Mouse (Mus musculus): ENCODE results near the gene Kcnh6. TPM values are rescaled to one million over a fixed set of nuclear protein-coding genes. Genes with fewer than 3 reads are reported as not detected.
A peak's percentile ranks its signal among the peaks of the same experiment; 100 is the strongest.

Kcnh6 gene
- polyA plus RNA-seq, 1 experiment from 2014 or later = 0.80 TPM

DNA sequence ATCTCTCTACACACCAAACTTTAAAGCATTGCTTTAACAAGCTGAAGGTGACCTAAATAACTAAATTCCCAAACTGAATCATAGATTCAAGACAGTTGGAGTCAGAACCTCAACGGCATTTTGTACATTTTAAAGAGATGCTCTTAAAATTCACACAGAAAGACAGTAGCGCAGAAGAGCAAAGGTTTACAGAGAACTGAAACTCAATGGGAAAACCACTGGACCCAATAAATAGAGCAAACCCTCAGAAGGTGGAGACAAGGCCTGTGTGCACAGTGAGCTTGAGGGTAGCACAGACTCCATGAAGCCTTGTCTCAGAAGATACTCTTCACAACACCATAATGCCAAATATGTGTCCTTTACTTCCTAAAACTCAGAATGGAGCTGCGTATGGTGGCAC is 37.9 kb downstream of the Kcnh6 start:
- Histone ChIP-seq H3K36me3 (peaks cover 23% of the 10 kb centered on the region), H3K4me1 (no peaks in the 10 kb centered on the region), H3K9me3 (no peaks in the 10 kb centered on the region), H3K27ac (no peak overlapping the region), H3K4me2 (no peak overlapping the region), H3K27me3 (replicated peaks) (no peaks in the 10 kb centered on the region), H3K4me3 (replicated peaks) (no peak overlapping the region), H3K9ac (no peak overlapping the region)
- 92% methylated on average over 3 of the region's 3 CpGs for WGBS
- ATAC-seq (ENCODE audit: insufficient read depth, low FRiP score, low read depth) = no peak

DNA sequence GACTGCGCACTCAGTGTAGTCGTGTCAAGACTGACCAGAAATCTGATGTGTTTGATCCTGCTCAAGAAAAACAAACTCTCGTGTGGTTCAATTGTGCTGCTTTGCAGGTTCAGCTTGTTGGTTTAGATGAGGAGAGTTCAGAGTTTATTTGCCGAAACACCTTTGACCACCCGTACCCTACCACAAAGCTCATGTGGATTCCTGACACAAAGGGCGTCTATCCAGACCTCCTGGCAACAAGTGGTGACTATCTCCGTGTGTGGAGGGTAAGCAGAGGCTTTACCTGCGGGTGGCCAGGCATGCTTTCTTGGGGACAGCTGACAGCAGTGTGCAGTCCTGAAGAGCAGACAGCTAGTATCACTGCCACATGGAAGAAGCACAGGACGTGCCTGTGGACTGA is 38.7 kb downstream of the Kcnh6 start:
- Histone ChIP-seq H3K4me2 (no peak overlapping the region), H3K9ac (no peak overlapping the region), H3K27ac (no peak overlapping the region), H3K27me3 (replicated peaks) (no peaks in the 10 kb centered on the region), H3K4me1 (no peaks in the 10 kb centered on the region), H3K9me3 (no peaks in the 10 kb centered on the region), H3K4me3 (replicated peaks) (no peak overlapping the region), H3K36me3 (peaks cover 31% of the 10 kb centered on the region)
- 81% methylated on average over 9 of the region's 9 CpGs for WGBS
- ATAC-seq (ENCODE audit: insufficient read depth, low FRiP score, low read depth) = no peak

DNA sequence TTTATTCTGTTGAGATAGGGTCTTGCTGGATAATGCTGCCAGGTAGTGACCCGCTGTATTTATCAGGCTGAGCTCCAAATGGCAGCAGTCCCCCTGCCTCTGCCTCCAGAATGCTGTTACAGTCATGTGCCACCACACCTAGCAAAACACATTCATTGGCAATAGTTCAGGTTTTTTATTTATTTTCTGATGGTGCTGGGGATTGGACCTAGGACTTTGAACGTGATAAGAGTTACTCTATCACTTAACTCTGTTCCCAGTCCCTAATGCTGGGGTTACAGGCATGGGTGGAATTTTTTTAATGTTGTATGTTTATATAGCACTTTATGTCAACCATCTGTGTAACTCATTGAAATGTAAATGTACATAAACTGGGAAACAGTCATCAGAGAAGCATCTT is 46.0 kb downstream of the Kcnh6 start:
- ATAC-seq (ENCODE audit: insufficient read depth, low FRiP score, low read depth) = no peak

DNA sequence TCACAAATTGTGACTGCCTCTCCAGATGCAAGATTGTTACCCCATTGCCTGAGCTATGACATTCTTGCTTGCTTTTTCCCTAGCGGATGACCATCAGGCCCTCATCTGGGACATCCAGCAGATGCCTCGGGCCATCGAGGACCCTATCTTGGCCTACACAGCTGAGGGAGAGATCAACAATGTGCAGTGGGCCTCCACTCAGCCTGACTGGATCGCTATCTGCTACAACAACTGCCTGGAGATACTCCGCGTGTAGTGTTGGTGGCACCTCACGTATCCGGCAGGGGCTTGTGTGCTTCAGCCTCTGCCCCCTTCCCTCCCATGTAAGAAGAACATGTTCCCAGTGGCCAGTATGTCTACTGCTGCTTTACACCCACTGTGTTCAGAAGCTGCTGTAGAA is 46.7 kb downstream of the Kcnh6 start:
- no peak overlapping the region for H3K9ac ChIP-seq
- H3K4me1 ChIP-seq = no peaks in the 10 kb centered on the region
- no peak overlapping the region for H3K4me2 ChIP-seq
- no peak overlapping the region for H3K4me3 ChIP-seq (replicated peaks)
- WGBS = 90% methylated on average over 8 of the region's 8 CpGs
- H3K9me3 ChIP-seq = no peaks in the 10 kb centered on the region
- H3K27me3 ChIP-seq (replicated peaks) = no peaks in the 10 kb centered on the region
- peaks cover 67% of the 10 kb centered on the region for H3K36me3 ChIP-seq
- H3K27ac ChIP-seq = no peak overlapping the region
- no peak for ATAC-seq (ENCODE audit: insufficient read depth, low FRiP score, low read depth)

More for the DNA sequence above, 46.0 kb downstream of the Kcnh6 start:
- H3K36me3 ChIP-seq = peaks cover 66% of the 10 kb centered on the region
- H3K4me1 ChIP-seq = no peaks in the 10 kb centered on the region
- H3K4me2 ChIP-seq = no peak overlapping the region
- H3K27ac ChIP-seq = no peak overlapping the region
- WGBS = 76% methylated on average over 2 of the region's 2 CpGs
- H3K4me3 ChIP-seq (replicated peaks) = no peak overlapping the region
- no peaks in the 10 kb centered on the region for H3K27me3 ChIP-seq (replicated peaks)
- H3K9ac ChIP-seq = no peak overlapping the region
- no peaks in the 10 kb centered on the region for H3K9me3 ChIP-seq

DNA sequence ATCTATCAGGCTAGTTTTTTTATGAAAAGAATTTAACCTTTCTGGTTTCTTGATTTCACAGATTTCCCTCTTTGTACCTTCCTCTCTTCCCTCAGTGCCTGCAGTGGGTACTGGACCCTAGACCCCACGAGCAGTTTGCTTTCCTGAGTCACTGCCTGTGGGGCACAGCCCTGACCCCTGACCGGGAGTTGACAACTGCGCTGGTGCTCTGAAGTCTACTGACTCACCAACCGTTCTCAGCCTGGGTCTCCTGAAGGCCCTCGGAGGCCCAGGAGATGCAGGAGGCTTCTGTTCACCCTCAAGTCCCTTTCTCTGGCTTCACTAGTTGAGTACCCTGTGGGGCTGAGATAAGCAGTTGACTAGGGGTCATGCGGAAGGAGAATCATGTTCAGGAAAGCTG is 47.4 kb downstream of the Kcnh6 start:
- no peaks in the 10 kb centered on the region for H3K27me3 ChIP-seq (replicated peaks)
- H3K4me2 ChIP-seq = no peak overlapping the region
- no peaks in the 10 kb centered on the region for H3K4me1 ChIP-seq
- WGBS = 85% methylated on average over 6 of the region's 6 CpGs
- H3K9me3 ChIP-seq = no peaks in the 10 kb centered on the region
- H3K9ac ChIP-seq = no peak overlapping the region
- ATAC-seq (ENCODE audit: insufficient read depth, low FRiP score, low read depth) = no peak
- H3K27ac ChIP-seq = no peak overlapping the region
- H3K4me3 ChIP-seq (replicated peaks) = no peak overlapping the region
- peaks cover 67% of the 10 kb centered on the region for H3K36me3 ChIP-seq

DNA sequence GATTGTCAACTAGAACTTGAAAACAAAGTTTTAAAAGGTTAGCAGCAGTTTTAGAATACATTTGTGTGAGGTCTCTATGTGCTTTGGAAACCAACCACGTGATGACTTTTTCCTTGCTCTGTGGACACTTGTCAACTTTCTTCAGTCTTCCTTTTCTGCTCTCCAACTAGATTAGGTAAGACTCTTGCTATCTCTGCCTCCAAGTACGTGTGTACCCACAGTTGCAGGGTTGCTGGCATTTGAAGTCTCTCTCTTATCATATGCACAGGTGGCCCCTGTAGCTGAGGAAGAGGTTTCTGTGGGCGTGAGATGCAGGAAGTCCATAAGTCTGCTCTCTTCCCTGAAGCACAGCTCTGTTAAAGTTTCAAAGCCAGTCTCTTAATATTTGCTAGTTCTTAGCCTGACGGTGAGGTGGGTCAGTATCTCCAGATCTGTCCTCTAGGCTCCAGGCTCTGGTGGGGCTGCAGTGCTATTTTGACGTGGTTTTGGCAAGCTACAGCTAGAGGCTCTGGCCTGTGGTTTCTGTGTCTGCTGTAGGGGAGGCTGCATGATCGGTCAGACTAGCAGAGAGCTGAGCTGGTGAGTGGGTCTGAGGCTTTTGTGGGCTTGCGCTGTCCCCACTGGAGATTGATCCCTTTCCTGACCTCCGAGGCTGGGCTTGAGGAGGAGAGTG is 49.0 kb downstream of the Kcnh6 start:
- Histone ChIP-seq H3K4me1 (no peaks in the 10 kb centered on the region), H3K36me3 (peaks cover 53% of the 10 kb centered on the region), H3K9me3 (no peaks in the 10 kb centered on the region), H3K4me2 (no peak overlapping the region), H3K27me3 (replicated peaks) (no peaks in the 10 kb centered on the region), H3K4me3 (replicated peaks) (no peak overlapping the region), H3K27ac (no peak overlapping the region), H3K9ac (no peak overlapping the region)
- WGBS = 86% methylated on average over 8 of the region's 8 CpGs
- no peak; the same call in 1 of the 2 replicates for ATAC-seq (ENCODE audit: insufficient read depth, low FRiP score, low read depth)

DNA sequence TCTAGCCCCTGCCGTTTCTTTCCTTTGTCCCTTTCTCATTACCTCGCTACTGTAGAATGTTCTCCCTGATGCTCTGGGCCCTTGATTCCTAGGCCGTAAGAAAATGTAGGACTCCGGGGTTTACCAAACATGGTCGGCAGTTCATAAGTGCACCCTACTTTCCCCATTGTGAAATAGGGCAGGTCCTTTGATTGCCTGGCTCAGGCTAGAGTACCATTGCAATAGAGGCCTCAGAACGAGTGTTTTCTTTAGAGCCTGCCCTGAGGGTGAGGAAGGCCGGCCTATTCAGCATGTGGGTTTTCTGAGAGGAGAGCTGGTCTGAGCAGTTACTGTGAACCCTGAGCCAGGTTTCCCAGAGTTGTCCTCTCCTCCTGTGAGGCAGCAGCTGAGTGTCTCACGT is 50.1 kb downstream of the Kcnh6 start:
- 80% methylated on average over 8 of the region's 8 CpGs for WGBS
- H3K9ac ChIP-seq = no peak overlapping the region
- peaks cover 44% of the 10 kb centered on the region for H3K36me3 ChIP-seq
- no peak overlapping the region for H3K4me2 ChIP-seq
- ATAC-seq (ENCODE audit: insufficient read depth, low FRiP score, low read depth) = no peak
- H3K4me3 ChIP-seq (replicated peaks) = no peak overlapping the region
- no peak overlapping the region for H3K27ac ChIP-seq
- no peaks in the 10 kb centered on the region for H3K27me3 ChIP-seq (replicated peaks)
- no peaks in the 10 kb centered on the region for H3K4me1 ChIP-seq
- H3K9me3 ChIP-seq = no peaks in the 10 kb centered on the region

DNA sequence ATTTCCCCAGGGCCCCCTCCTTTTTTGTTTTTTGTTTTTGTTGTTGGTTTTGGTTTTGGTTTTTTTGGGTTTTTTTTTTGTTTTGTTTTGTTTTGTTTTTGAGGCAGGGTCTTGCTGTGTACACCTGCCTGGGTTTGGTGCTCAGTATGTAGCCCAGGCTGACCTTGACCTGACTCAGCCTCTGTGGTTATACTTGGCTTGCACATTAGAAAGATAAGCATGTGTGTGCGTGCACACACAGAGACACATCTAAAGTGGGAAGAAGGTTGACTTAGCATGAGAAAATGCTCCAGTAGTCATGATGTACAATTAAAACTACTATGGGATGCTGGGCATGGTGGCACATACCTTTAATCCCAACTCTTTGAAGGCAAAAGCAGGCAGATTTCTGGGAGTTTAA is 52.6 kb downstream of the Kcnh6 start:
- H3K27ac ChIP-seq = no peak overlapping the region
- 85% methylated on average over 1 of the region's 1 CpGs for WGBS
- H3K9ac ChIP-seq = no peak overlapping the region
- no peak overlapping the region for H3K4me3 ChIP-seq (replicated peaks)
- no peaks in the 10 kb centered on the region for H3K4me1 ChIP-seq
- H3K9me3 ChIP-seq = no peaks in the 10 kb centered on the region
- H3K27me3 ChIP-seq (replicated peaks) = no peaks in the 10 kb centered on the region
- ATAC-seq (ENCODE audit: insufficient read depth, low FRiP score, low read depth) = no peak
- H3K4me2 ChIP-seq = no peak overlapping the region
- H3K36me3 ChIP-seq = peaks cover 32% of the 10 kb centered on the region

DNA sequence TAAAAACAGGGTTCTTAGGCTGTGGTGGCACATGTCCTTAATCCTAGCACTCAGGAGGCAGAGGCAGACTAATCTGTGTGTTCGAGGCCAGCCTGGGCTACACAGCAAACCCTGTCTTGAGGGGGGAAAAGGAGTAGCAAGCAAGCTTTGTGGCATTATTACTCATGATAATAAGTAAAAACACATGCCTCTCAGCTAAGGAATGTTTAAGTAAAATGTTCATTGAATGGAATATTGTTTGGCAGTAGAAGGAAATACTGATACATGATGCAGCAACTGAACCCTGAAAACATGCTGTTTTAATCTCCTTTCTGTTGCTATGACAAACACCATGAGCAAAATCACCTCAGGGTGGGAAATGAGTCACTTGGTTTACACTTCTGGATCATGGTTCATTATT is 53.4 kb downstream of the Kcnh6 start:
- no peak for ATAC-seq (ENCODE audit: insufficient read depth, low FRiP score, low read depth)
- Histone ChIP-seq H3K4me3 (replicated peaks) (no peak overlapping the region), H3K4me1 (no peaks in the 10 kb centered on the region), H3K9ac (no peak overlapping the region), H3K27me3 (replicated peaks) (no peaks in the 10 kb centered on the region), H3K36me3 (peaks cover 26% of the 10 kb centered on the region), H3K9me3 (no peaks in the 10 kb centered on the region), H3K4me2 (no peak overlapping the region), H3K27ac (no peak overlapping the region)
- WGBS = 82% methylated on average over 1 of the region's 1 CpGs

DNA sequence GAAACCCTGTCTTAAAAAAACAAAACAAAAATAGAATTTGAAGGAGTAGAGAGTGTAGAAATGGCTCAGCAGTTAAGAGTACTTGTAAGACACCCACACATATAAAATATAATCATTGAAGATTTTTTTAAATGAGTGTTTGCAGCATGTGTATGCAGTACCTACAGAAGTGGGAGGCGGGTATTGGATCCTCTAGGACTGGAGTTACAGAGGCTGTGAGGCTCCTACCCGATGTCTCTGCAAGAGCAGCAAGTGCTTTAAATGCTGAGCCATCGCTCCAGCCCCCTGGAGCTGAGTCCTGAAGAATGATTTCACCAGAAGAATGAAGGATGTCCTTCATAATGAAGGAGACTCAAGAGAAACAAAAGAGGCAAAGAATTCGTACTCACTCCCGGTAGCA is 55.8 kb downstream of the Kcnh6 start:
- Histone ChIP-seq H3K27me3 (replicated peaks) (no peaks in the 10 kb centered on the region), H3K4me3 (replicated peaks) (no peak overlapping the region), H3K4me1 (peaks cover 7% of the 10 kb centered on the region; the same call in 1 of the 2 replicates), H3K9ac (no peak overlapping the region), H3K36me3 (peaks cover 4% of the 10 kb centered on the region), H3K9me3 (no peaks in the 10 kb centered on the region), H3K4me2 (no peak overlapping the region), H3K27ac (no peak overlapping the region)
- ATAC-seq (ENCODE audit: insufficient read depth, low FRiP score, low read depth) = no peak
- WGBS = 81% methylated on average over 5 of the region's 5 CpGs

DNA sequence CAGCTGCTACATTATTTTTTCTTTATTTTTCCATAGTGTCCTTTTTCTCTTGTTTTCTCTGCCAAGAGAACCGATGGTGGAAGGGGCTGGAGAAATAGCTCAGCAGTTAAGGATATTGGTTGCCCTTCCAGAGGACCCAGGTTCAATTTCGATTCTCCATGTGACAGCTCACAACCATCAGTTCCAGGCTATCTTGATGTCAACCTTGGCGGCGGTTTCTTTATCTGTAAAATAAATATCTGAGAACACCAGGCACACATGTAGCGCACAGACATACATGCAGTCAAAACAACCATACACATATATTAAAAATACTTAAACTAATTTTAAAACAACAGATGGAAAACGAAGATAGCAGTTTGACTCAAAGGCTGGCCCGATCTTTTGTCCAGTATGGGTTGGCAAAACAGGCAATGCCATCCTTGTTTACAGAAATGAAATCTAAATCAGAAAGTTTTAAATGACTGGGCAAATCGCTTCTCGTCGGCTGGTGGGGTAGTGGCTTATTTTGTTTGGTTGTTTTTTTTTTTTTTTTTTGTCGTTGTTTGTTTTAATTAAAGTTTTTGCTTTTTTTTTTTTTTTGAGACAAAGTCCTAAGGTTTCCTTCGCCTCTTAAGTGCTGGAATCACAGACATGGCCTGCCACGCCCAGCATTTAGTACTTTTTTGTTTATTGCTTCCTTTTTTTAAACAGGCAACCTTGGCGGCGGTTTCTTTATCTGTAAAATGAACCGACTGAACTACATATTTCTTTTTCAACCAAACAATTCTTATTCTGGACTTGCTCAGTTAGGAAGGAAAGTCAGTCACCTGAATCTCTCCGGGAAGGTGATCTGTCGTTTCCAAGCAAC is 57.4 kb downstream of the Kcnh6 start:
- H3K9ac ChIP-seq = no peak overlapping the region
- peaks cover 7% of the 10 kb centered on the region; the same call in 1 of the 2 replicates for H3K4me1 ChIP-seq
- WGBS = 35% methylated on average over 18 of the region's 18 CpGs
- ATAC-seq (ENCODE audit: insufficient read depth, low FRiP score, low read depth) = no peak
- no peaks in the 10 kb centered on the region for H3K9me3 ChIP-seq
- peak overlapping the region; percentile 85 for H3K4me3 ChIP-seq (replicated peaks)
- no peaks in the 10 kb centered on the region for H3K27me3 ChIP-seq (replicated peaks)
- peaks cover 6% of the 10 kb centered on the region; the same call in 1 of the 2 replicates for H3K36me3 ChIP-seq
- peak overlapping the region; percentile 83 for H3K4me2 ChIP-seq
- peak overlapping the region; percentile 93; the same call in 1 of the 2 replicates for H3K27ac ChIP-seq

DNA sequence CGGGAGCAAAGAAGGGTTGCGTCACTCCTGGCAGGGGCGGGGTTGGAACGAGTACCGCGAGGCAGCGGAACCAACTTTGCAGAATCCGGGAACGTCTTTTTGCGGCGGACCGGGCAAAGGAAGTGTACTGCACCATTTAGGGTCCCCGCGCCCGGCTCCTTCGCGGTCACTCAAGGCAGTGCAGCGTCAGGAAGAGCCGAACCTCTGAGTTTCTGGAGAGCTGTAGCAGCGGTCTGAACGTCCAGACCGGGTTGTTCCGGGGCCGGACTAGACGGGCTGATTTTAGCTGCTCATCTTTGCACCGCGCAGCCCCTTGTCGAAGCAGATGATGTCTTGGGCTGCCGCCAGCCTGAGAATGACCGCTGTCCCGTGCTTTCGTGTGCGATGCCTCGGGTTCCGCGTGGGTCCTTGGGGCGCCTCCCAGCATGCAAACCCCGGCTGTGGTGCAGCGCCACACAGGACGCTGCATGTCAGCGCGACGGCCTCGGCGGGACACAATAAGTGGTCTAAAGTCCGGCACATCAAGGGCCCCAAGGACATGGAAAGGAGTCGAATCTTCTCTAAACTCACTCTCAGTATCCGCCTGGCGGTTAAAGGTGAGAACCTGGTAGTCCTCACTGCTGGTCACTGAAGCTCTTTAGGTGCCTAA is 58.1 kb downstream of the Kcnh6 start, which contains the start of gene Taco1:
Gene Taco1 (plus strand): TSS at position 139 of the 649 bp plus-strand sequence.
- Histone ChIP-seq H3K27me3 (replicated peaks) (no peaks in the 10 kb centered on the region), H3K9me3 (no peaks in the 10 kb centered on the region), H3K9ac (peak within 1 kb of the TSS; percentile 90), H3K4me2 (peak within 1 kb of the TSS; percentile 83), H3K4me3 (replicated peaks) (peak within 1 kb of the TSS; percentile 85), H3K27ac (peak within 1 kb of the TSS; percentile 93), H3K36me3 (peaks cover 6% of the 10 kb centered on the region; the same call in 1 of the 2 replicates), H3K4me1 (peaks cover 7% of the 10 kb centered on the region; the same call in 1 of the 2 replicates)
- ATAC-seq (ENCODE audit: insufficient read depth, low FRiP score, low read depth) = peak; percentile 97
- under 1% methylated on average over 49 of the region's 49 CpGs for WGBS

Measured in stomach, embryonic 15.5 days (tissue).